Mouse (Mus musculus) liver, adult 2 months (tissue): Measurements from ENCODE around the gene Ctnnbl1.

Experiments used
- CTCF ChIP-seq: fragments of 200-500 bp; IDR thresholded peaks from 2 replicates; pipeline ENCODE4 v1.5.1; 2011; ENCODE audit warnings: low read depth, low read length, control low read depth
- POLR2A ChIP-seq: fragments of 200-500 bp; IDR thresholded peaks from 2 replicates; pipeline ENCODE4 v1.6.1; 2011; ENCODE audit warnings: low read length, control low read depth; ENCODE audit not compliant: insufficient read depth; ENCODE audit errors: extremely low read depth

DNA sequence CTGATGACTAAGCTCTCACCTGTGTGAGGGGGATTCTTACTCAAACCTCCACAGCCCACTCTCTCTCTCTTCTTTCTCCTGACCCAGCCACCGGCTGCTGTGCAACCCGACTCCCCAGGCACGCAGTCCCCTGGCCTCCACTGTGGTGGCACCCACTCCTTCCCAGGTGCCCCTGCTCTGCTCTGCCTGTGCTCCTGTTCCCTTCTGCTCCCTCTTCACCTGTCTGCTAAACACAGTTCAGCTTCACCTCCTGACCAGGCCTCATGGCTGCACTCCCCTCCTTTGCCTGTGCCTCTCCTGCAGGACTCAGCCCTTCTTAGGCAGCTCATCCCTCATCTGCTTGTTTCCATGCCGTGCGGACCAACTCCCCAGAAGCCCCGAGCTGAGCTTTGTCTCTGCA lies 92.9 kb downstream of the Ctnnbl1 start:
- TF ChIP-seq CTCF (no peak), POLR2A (no peak)
